Mouse (Mus musculus): Measurements from ENCODE around the gene Tnfrsf9. TPM values are rescaled to one million over a fixed set of nuclear protein-coding genes. Genes with fewer than 3 reads are reported as not detected.
"Not testable (repeated sequence)": the region's sequence is repeated elsewhere in the genome, so short reads cannot be mapped to it uniquely, and the experiment has no call there.

Tnfrsf9 gene
- polyA plus RNA-seq, 1 experiment from 2014 or later: 0.80 TPM

DNA sequence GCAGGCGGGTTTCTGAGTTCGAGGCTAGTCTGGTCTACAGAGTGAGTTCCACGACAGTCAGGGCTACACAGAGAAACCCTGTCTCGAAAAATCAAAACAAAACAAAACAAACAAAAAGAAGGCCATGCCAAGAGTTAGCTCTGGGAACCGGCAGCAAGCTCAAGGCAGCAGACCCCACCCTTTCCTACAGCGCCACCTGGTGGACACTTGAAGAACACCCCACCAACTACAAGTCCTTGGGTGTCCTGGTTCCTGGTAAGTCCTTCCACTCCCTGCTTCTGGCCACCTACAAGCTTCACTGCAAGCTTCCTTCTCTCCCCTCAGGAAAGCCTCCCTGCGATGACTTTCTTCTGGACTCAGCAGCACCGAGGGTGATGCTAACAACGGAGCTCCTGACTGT, 12.7 kb upstream of the Tnfrsf9 start:
- H3K4me2 ChIP-seq (replicated peaks; ENCODE audit: low read depth, low read length): no peak overlapping the region
- H3K36me3 ChIP-seq (ENCODE audit: control insufficient read depth, insufficient read depth, low read length): peaks cover 76% of the 10 kb centered on the region
- WGBS: 60% methylated on average over 9 of the region's 9 CpGs
- no peak overlapping the region for H3K9ac ChIP-seq (replicated peaks; ENCODE audit: low read depth, low read length)
- no peak overlapping the region for H3K27ac ChIP-seq (ENCODE audit: low read length)
- no peaks in the 10 kb centered on the region for H3K9me3 ChIP-seq (ENCODE audit: control insufficient read depth, low read depth, low read length)
- no peak for ATAC-seq (ENCODE audit: insufficient number of reproducible peaks, insufficient read depth, low FRiP score, low read depth)
- H3K4me1 ChIP-seq (ENCODE audit: control insufficient read depth, insufficient read depth, low read length): no peaks in the 10 kb centered on the region
- no peak overlapping the region for H3K4me3 ChIP-seq (ENCODE audit: low read depth, low read length)
- no peaks in the 10 kb centered on the region for H3K27me3 ChIP-seq (ENCODE audit: control insufficient read depth, insufficient read depth, low read length)

DNA sequence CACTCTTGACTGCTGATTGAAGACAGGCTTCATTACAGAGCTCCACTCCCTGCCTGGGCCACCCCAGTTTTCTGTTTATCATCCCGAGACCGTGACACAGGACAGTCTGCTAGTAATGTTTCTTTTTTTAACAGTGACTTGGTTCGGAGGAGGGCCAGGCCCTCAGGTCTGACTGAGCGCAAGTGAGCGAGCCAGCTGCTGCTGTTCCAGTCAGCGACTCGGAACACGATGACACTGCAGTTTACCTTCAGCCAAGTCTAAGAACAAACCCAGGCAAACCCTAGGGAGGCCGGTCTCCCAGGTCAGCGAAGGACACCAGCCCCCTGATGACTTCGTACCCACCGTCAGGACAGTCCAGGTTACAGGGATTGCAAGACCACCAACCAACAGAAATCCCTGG, 12.3 kb upstream of the Tnfrsf9 start:
- 88% methylated on average over 12 of the region's 12 CpGs for WGBS
- Histone ChIP-seq H3K9me3 (ENCODE audit: control insufficient read depth, low read depth, low read length) (no peaks in the 10 kb centered on the region), H3K27me3 (ENCODE audit: control insufficient read depth, insufficient read depth, low read length) (no peaks in the 10 kb centered on the region), H3K36me3 (ENCODE audit: control insufficient read depth, insufficient read depth, low read length) (peaks cover 76% of the 10 kb centered on the region), H3K4me3 (ENCODE audit: low read depth, low read length) (no peak overlapping the region), H3K4me1 (ENCODE audit: control insufficient read depth, insufficient read depth, low read length) (no peaks in the 10 kb centered on the region), H3K27ac (ENCODE audit: low read length) (no peak overlapping the region), H3K4me2 (replicated peaks; ENCODE audit: low read depth, low read length) (no peak overlapping the region), H3K9ac (replicated peaks; ENCODE audit: low read depth, low read length) (no peak overlapping the region)
- no peak for ATAC-seq (ENCODE audit: insufficient number of reproducible peaks, insufficient read depth, low FRiP score, low read depth)

DNA sequence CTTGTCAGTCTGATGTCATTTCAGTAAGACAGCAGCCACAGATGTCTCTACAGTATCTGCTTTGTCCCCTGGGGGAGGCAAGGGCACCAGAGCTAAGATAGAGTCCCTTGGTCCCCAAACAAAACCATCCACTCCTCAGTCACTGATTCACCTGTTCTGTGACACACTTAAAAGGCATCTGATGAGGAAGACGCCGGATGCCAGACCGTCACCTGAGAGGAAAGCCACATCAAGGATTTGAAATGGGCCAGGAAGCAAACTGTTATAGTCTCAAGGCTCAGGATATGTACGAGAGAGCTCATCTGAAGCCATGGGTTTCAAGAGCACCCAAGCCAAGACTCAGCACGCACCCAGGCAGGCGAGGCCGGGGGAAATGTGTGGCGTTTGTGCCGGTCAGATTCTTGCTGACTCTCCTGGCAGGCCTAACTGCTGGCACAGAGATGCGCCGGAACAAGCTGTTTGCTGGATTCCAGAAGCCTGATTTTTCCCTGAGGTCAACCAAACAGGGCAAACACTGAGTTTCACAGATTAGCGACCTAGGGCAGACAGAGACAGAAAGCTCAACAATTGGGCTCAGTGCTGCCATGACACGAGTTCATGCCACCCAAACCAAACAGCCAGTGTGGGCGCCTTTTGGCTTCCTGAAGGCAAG, 11.1 kb upstream of the Tnfrsf9 start:
- no peaks in the 10 kb centered on the region for H3K4me1 ChIP-seq (ENCODE audit: control insufficient read depth, insufficient read depth, low read length)
- no peak overlapping the region for H3K4me3 ChIP-seq (ENCODE audit: low read depth, low read length)
- no peak for ATAC-seq (ENCODE audit: insufficient number of reproducible peaks, insufficient read depth, low FRiP score, low read depth)
- H3K27ac ChIP-seq (ENCODE audit: low read length): no peak overlapping the region
- H3K9me3 ChIP-seq (ENCODE audit: control insufficient read depth, low read depth, low read length): no peaks in the 10 kb centered on the region
- no peaks in the 10 kb centered on the region for H3K27me3 ChIP-seq (ENCODE audit: control insufficient read depth, insufficient read depth, low read length)
- H3K9ac ChIP-seq (replicated peaks; ENCODE audit: low read depth, low read length): no peak overlapping the region
- no peak overlapping the region for H3K4me2 ChIP-seq (replicated peaks; ENCODE audit: low read depth, low read length)
- WGBS: 92% methylated on average over 14 of the region's 14 CpGs
- H3K36me3 ChIP-seq (ENCODE audit: control insufficient read depth, insufficient read depth, low read length): peaks cover 67% of the 10 kb centered on the region

DNA sequence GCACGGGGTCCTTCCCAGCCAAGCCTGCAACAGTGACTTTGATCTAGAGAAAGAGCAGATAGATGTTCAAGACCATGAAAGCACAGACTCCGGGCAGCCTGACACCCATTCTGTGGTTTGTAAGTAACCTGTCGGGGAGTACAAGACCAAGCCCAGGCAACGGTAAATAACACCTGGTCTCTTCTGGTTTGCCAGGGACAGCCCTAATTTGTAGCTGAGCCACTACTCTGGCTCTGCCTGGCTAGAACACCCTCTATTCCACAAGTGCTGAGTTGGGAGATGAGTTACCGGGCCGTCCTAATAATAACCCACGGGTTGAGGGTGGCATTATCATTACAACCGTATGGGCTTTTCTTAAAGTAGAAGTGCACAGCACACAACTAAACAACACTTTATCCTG, 7.3 kb upstream of the Tnfrsf9 start:
- ATAC-seq (ENCODE audit: insufficient number of reproducible peaks, insufficient read depth, low FRiP score, low read depth): no peak
- H3K9ac ChIP-seq (replicated peaks; ENCODE audit: low read depth, low read length): no peak overlapping the region
- H3K4me2 ChIP-seq (replicated peaks; ENCODE audit: low read depth, low read length): no peak overlapping the region
- 0 out of 2 replicates have a peak, but pooled peaks cover 6% of the 10 kb centered on the region for H3K4me1 ChIP-seq (ENCODE audit: control insufficient read depth, insufficient read depth, low read length)
- no peaks in the 10 kb centered on the region for H3K9me3 ChIP-seq (ENCODE audit: control insufficient read depth, low read depth, low read length)
- H3K27ac ChIP-seq (ENCODE audit: low read length): no peak overlapping the region
- WGBS: 93% methylated on average over 8 of the region's 8 CpGs
- no peak overlapping the region for H3K4me3 ChIP-seq (ENCODE audit: low read depth, low read length)
- peaks cover 37% of the 10 kb centered on the region for H3K36me3 ChIP-seq (ENCODE audit: control insufficient read depth, insufficient read depth, low read length)
- no peaks in the 10 kb centered on the region for H3K27me3 ChIP-seq (ENCODE audit: control insufficient read depth, insufficient read depth, low read length)

DNA sequence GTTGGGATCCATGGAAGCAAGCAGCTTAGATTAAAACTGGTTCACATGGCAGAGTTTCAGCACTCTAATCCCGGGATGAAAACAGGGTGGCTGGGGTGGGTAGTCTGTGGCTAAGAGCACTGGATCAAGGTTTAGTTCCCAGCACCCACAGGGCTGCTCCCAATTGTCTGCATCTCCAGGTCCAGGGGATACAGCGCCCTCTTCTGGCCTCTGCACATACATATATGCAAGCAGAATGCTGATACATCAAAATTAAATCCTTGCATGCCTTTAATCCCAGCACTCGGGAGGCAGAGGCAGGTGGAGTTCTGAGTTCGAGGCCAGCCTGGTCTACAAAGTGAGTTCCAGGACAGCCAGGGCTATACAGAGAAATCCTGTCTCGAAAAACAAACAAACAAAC, 5.8 kb upstream of the Tnfrsf9 start:
- peak overlapping the region; percentile 76; the same call in 1 of the 2 replicates for H3K4me2 ChIP-seq (replicated peaks; ENCODE audit: low read depth, low read length)
- 78% methylated on average over 5 of the region's 5 CpGs for WGBS
- not testable (repeated sequence) for H3K27ac ChIP-seq (ENCODE audit: low read length)

DNA sequence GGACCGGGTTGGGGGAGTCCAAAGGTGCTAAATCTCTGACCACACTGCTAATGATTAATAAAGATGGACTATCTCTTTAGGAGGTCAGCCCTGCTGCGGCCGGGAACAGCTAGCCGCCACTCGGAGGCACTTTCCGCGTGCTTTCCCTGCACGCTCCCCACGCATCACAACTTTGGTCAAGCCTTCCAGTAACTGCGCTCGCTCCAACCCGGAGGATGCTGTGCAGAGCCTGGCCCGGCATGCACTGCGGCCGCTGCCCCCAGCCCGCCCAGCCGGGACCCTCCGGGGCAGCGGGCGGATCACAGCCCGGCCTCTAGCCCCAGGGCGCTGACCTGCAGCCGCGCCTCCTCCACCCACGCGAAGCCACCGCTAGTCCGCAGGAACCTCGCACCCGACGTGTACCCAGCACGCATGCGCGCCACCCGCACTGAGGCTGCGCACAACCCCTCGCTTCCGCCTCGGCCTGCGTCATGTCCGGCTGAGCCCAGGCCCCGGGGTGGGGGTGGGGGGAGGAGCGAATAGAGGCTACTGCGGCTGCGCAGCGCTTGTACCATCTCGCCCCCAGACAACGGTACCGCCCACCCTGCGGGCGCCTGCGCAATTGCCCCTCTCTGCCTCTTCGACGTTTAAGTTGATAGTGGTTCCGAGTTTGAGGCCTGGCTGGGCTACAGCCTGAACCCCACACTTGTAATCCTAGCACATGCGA, 4.8 kb upstream of the Tnfrsf9 start:
- Histone ChIP-seq H3K4me3 (ENCODE audit: low read depth, low read length) (peak overlapping the region; percentile 91), H3K36me3 (ENCODE audit: control insufficient read depth, insufficient read depth, low read length) (peaks cover 17% of the 10 kb centered on the region), H3K27me3 (ENCODE audit: control insufficient read depth, insufficient read depth, low read length) (no peaks in the 10 kb centered on the region), H3K9ac (replicated peaks; ENCODE audit: low read depth, low read length) (peak overlapping the region; percentile 63), H3K9me3 (ENCODE audit: control insufficient read depth, low read depth, low read length) (no peaks in the 10 kb centered on the region), H3K27ac (ENCODE audit: low read length) (peak overlapping the region; percentile 70), H3K4me2 (replicated peaks; ENCODE audit: low read depth, low read length) (peak overlapping the region; percentile 76), H3K4me1 (ENCODE audit: control insufficient read depth, insufficient read depth, low read length) (peaks cover 12% of the 10 kb centered on the region; the same call in 1 of the 2 replicates)
- WGBS: under 1% methylated on average over 56 of the region's 56 CpGs
- ATAC-seq (ENCODE audit: insufficient number of reproducible peaks, insufficient read depth, low FRiP score, low read depth): peak; percentile 92

More for the DNA sequence above, 5.8 kb upstream of the Tnfrsf9 start:
- H3K9me3 ChIP-seq (ENCODE audit: control insufficient read depth, low read depth, low read length); H3K27me3 ChIP-seq (ENCODE audit: control insufficient read depth, insufficient read depth, low read length); ATAC-seq (ENCODE audit: insufficient number of reproducible peaks, insufficient read depth, low FRiP score, low read depth); H3K4me1 ChIP-seq (ENCODE audit: control insufficient read depth, insufficient read depth, low read length); H3K9ac ChIP-seq (replicated peaks; ENCODE audit: low read depth, low read length); H3K4me3 ChIP-seq (ENCODE audit: low read depth, low read length): not testable (repeated sequence)
- peaks cover 25% of the 10 kb centered on the region for H3K36me3 ChIP-seq (ENCODE audit: control insufficient read depth, insufficient read depth, low read length)

DNA sequence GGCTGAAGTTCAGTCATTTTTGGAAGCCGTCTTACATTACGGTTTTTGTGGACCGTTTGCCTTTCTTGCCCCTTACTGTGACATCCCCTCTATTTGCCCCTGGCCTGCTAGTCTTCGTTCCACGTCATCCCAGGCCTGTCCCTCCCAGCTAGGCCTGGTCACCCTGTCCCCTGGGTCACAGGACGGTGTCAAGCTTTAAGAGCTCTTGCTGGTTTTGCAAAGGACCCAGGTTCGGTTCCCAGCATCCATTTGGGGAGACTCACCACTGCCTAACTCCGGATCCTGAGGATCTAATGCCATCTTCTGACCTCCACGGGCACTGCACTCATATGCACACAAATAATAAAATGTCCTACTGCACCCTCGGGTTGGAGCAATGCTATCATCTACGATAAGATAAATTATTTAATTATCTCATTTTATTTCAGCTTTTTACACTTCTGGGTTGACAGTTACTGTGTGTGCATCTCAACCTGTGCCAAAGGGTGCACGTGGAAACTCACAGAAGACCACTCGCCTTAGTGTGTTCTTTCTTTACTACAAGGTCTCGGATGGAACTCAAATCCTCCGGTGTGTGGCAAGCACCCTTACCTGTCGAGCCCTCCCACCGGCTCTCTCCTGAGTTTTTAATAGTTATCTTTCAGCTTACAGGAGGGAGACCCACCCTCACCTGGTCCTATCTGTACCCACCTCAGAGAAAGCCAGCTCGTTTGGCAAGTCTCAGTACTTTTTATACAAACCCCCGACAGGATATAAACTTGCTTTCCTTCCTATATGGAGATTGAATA, 4.0 kb upstream of the Tnfrsf9 start:
- Histone ChIP-seq H3K9ac (replicated peaks; ENCODE audit: low read depth, low read length) (no peak overlapping the region), H3K4me2 (replicated peaks; ENCODE audit: low read depth, low read length) (peak overlapping the region; percentile 26), H3K36me3 (ENCODE audit: control insufficient read depth, insufficient read depth, low read length) (peaks cover 12% of the 10 kb centered on the region), H3K27ac (ENCODE audit: low read length) (peak overlapping the region; percentile 63; the same call in 1 of the 2 replicates), H3K27me3 (ENCODE audit: control insufficient read depth, insufficient read depth, low read length) (no peaks in the 10 kb centered on the region), H3K9me3 (ENCODE audit: control insufficient read depth, low read depth, low read length) (no peaks in the 10 kb centered on the region), H3K4me1 (ENCODE audit: control insufficient read depth, insufficient read depth, low read length) (peaks cover 18% of the 10 kb centered on the region; the same call in 1 of the 2 replicates), H3K4me3 (ENCODE audit: low read depth, low read length) (peak overlapping the region; percentile 91; the same call in 1 of the 2 replicates)
- ATAC-seq (ENCODE audit: insufficient number of reproducible peaks, insufficient read depth, low FRiP score, low read depth): no peak
- WGBS: 86% methylated on average over 19 of the region's 19 CpGs

DNA sequence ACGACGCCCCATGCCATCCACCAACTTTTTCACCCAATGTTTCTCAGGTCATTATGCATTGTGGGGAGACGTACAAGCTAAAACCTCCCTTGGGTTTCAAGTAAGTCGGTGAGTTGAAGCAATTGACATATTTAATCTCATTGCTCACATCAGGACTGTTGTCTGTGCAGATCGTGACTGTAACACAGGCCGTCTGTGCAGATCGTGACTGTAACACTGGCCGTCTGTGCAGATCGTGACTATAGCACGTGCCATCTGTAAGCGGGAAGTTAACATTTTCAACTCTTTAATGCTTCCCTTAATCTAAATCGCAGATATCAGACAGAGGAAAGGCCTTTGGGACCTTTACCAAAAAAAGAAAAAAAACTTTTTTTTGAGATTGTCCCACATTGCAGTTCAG, 619 bp upstream of the Tnfrsf9 start:
- Histone ChIP-seq H3K27ac (ENCODE audit: low read length) (peak overlapping the region; percentile 85), H3K4me3 (ENCODE audit: low read depth, low read length) (peak overlapping the region; percentile 66), H3K36me3 (ENCODE audit: control insufficient read depth, insufficient read depth, low read length) (no peaks in the 10 kb centered on the region), H3K4me1 (ENCODE audit: control insufficient read depth, insufficient read depth, low read length) (peaks cover 17% of the 10 kb centered on the region; the same call in 1 of the 2 replicates), H3K9ac (replicated peaks; ENCODE audit: low read depth, low read length) (peak overlapping the region; percentile 73), H3K4me2 (replicated peaks; ENCODE audit: low read depth, low read length) (peak overlapping the region; percentile 56), H3K9me3 (ENCODE audit: control insufficient read depth, low read depth, low read length) (no peaks in the 10 kb centered on the region), H3K27me3 (ENCODE audit: control insufficient read depth, insufficient read depth, low read length) (no peaks in the 10 kb centered on the region)
- 15% methylated on average over 12 of the region's 12 CpGs for WGBS
- ATAC-seq (ENCODE audit: insufficient number of reproducible peaks, insufficient read depth, low FRiP score, low read depth): no peak
